Mouse (Mus musculus): ENCODE results near the gene Adad2. TPM values are rescaled to one million over a fixed set of nuclear protein-coding genes. Genes with fewer than 3 reads are reported as not detected.
A peak's percentile ranks its signal among the peaks of the same experiment; 100 is the strongest.

Adad2 gene
- polyA plus RNA-seq, 1 experiment from 2014 or later = not detected

GRCm38 (mm10) chr8:119575366-119575726 lies 37.2 kb upstream of the Adad2 start:
- H3K4me3 ChIP-seq (ENCODE audit: low read depth, low read length) = peak overlapping the region; percentile 94
- no peaks in the 10 kb centered on the region for H3K27me3 ChIP-seq (ENCODE audit: control insufficient read depth, insufficient read depth, low read length)
- no peaks in the 10 kb centered on the region for H3K9me3 ChIP-seq (ENCODE audit: control insufficient read depth, low read length)
- peaks cover 15% of the 10 kb centered on the region for H3K4me1 ChIP-seq (ENCODE audit: control insufficient read depth, insufficient read depth, low read length)
- H3K9ac ChIP-seq (replicated peaks; ENCODE audit: low read depth, low read length) = peak overlapping the region; percentile 82
- H3K4me2 ChIP-seq (ENCODE audit: low read depth, low read length) = peak overlapping the region; percentile 84
- H3K27ac ChIP-seq (ENCODE audit: low read depth, low read length) = no peak overlapping the region; the same call in 1 of the 2 replicates
- ATAC-seq (ENCODE audit: low read depth) = no peak
- 2% methylated on average over 16 of the region's 16 CpGs for WGBS
- H3K36me3 ChIP-seq (ENCODE audit: control insufficient read depth, insufficient read depth, low read length) = no peaks in the 10 kb centered on the region

GRCm38 (mm10) chr8:119579096-119579495 lies 33.5 kb upstream of the Adad2 start:
- Histone ChIP-seq H3K4me3 (ENCODE audit: low read depth, low read length) (no peak overlapping the region), H3K9me3 (ENCODE audit: control insufficient read depth, low read length) (no peaks in the 10 kb centered on the region), H3K36me3 (ENCODE audit: control insufficient read depth, insufficient read depth, low read length) (no peaks in the 10 kb centered on the region), H3K4me1 (ENCODE audit: control insufficient read depth, insufficient read depth, low read length) (peaks cover 6% of the 10 kb centered on the region; the same call in 1 of the 2 replicates), H3K27ac (ENCODE audit: low read depth, low read length) (no peak overlapping the region), H3K27me3 (ENCODE audit: control insufficient read depth, insufficient read depth, low read length) (no peaks in the 10 kb centered on the region), H3K4me2 (ENCODE audit: low read depth, low read length) (no peak overlapping the region), H3K9ac (replicated peaks; ENCODE audit: low read depth, low read length) (no peak overlapping the region)
- ATAC-seq (ENCODE audit: low read depth) = no peak
- WGBS = 34% methylated on average over 13 of the region's 13 CpGs

GRCm38 (mm10) chr8:119580441-119581161 lies 31.9 kb upstream of the Adad2 start:
- Histone ChIP-seq H3K4me3 (ENCODE audit: low read depth, low read length) (no peak overlapping the region), H3K27ac (ENCODE audit: low read depth, low read length) (no peak overlapping the region), H3K9me3 (ENCODE audit: control insufficient read depth, low read length) (no peaks in the 10 kb centered on the region), H3K27me3 (ENCODE audit: control insufficient read depth, insufficient read depth, low read length) (no peaks in the 10 kb centered on the region), H3K36me3 (ENCODE audit: control insufficient read depth, insufficient read depth, low read length) (no peaks in the 10 kb centered on the region), H3K9ac (replicated peaks; ENCODE audit: low read depth, low read length) (no peak overlapping the region), H3K4me1 (ENCODE audit: control insufficient read depth, insufficient read depth, low read length) (peaks cover under 1% of the 10 kb centered on the region; the same call in 1 of the 2 replicates), H3K4me2 (ENCODE audit: low read depth, low read length) (no peak overlapping the region)
- WGBS = 81% methylated on average over 5 of the region's 5 CpGs
- ATAC-seq (ENCODE audit: low read depth) = no peak

- Histone ChIP-seq H3K4me3 (ENCODE audit: low read depth, low read length) (peak overlapping the region; percentile 20; the same call in 1 of the 2 replicates), H3K9me3 (ENCODE audit: control insufficient read depth, low read length) (no peaks in the 10 kb centered on the region), H3K36me3 (ENCODE audit: control insufficient read depth, insufficient read depth, low read length) (no peaks in the 10 kb centered on the region), H3K27ac (ENCODE audit: low read depth, low read length) (no peak overlapping the region), H3K9ac (replicated peaks; ENCODE audit: low read depth, low read length) (0 out of 2 replicates have a peak overlapping the region, but pooled peaks have one; percentile 11), H3K27me3 (ENCODE audit: control insufficient read depth, insufficient read depth, low read length) (no peaks in the 10 kb centered on the region), H3K4me1 (ENCODE audit: control insufficient read depth, insufficient read depth, low read length) (no peaks in the 10 kb centered on the region), H3K4me2 (ENCODE audit: low read depth, low read length) (peak overlapping the region; percentile 42)
- ATAC-seq (ENCODE audit: low read depth) = no peak
- WGBS = 29% methylated on average over 16 of the region's 24 CpGs
Measured at GRCm38 (mm10) chr8:119585901-119586300, 26.6 kb upstream of the Adad2 start.

DNA sequence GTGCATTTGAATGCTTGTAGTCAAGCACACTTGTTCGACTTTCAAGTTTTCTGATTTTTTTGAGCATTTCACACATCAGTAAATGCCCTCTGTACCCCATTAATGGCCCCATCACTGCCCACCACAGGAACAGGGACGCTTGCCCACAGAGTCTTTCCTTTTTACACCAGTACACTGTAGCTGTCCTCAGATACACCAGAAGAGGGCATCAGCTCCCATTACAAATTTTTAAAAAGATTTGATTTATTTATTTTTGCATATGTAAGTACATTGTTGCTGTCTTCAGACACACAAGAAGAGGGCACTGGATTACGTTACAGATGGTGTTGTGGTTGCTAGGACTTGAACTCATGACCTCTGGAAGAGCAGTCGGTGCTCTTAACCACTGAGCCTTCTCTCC lies 24.2 kb upstream of the Adad2 start:
- Histone ChIP-seq H3K27me3 (ENCODE audit: control insufficient read depth, insufficient read depth, low read length) (no peaks in the 10 kb centered on the region), H3K4me2 (ENCODE audit: low read depth, low read length) (no peak overlapping the region), H3K9me3 (ENCODE audit: control insufficient read depth, low read length) (no peaks in the 10 kb centered on the region), H3K4me1 (ENCODE audit: control insufficient read depth, insufficient read depth, low read length) (no peaks in the 10 kb centered on the region), H3K27ac (ENCODE audit: low read depth, low read length) (no peak overlapping the region), H3K9ac (replicated peaks; ENCODE audit: low read depth, low read length) (no peak overlapping the region), H3K36me3 (ENCODE audit: control insufficient read depth, insufficient read depth, low read length) (no peaks in the 10 kb centered on the region), H3K4me3 (ENCODE audit: low read depth, low read length) (no peak overlapping the region)
- WGBS = 66% methylated on average over 4 of the region's 4 CpGs
- ATAC-seq (ENCODE audit: low read depth) = no peak

DNA sequence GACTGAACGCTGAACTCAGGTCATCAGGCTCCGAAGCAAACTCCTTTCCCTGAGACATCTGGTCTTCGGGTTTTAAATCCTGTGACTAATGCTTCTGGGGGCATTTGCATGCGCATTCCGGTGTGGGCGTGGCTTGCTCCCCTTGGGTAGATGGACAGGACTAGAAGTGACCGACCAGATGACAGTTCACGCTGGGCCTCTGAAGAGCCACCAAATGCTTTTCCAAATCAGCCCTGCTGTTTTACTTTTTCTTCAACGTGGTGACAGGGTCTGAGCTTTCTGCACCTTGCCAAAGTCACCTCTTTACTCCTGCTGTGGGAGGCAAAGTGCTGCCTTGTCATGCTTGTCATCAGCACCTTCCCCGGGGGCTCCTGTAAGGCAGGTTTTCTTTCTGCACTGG lies 23.7 kb upstream of the Adad2 start:
- WGBS = 25% methylated on average over 10 of the region's 10 CpGs
- Histone ChIP-seq H3K4me3 (ENCODE audit: low read depth, low read length) (no peak overlapping the region), H3K27ac (ENCODE audit: low read depth, low read length) (no peak overlapping the region), H3K9me3 (ENCODE audit: control insufficient read depth, low read length) (no peaks in the 10 kb centered on the region), H3K9ac (replicated peaks; ENCODE audit: low read depth, low read length) (no peak overlapping the region), H3K4me1 (ENCODE audit: control insufficient read depth, insufficient read depth, low read length) (no peaks in the 10 kb centered on the region), H3K36me3 (ENCODE audit: control insufficient read depth, insufficient read depth, low read length) (no peaks in the 10 kb centered on the region), H3K27me3 (ENCODE audit: control insufficient read depth, insufficient read depth, low read length) (no peaks in the 10 kb centered on the region), H3K4me2 (ENCODE audit: low read depth, low read length) (no peak overlapping the region)
- no peak for ATAC-seq (ENCODE audit: low read depth)

- WGBS = 86% methylated on average over 14 of the region's 14 CpGs
Measured at GRCm38 (mm10) chr8:119590348-119590747, 22.2 kb upstream of the Adad2 start.

DNA sequence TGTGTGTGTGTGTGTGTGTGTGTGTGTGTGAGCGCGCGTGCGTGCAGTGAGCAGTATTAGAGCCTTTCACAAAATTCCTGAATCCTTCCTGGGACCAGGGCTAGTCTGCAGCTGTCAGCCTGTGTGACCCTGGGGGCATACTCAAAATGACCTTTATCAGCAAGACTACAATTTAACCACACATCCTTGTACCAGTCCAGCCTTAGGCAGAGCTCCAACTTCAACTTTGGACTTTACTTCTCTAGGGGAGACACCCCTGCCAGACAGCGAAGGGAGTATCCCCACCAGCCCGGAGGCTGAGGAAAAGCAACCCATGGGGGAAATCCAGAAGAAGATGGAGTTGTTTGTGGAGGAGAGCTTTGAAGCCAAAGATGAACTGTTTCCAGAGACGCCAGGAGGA lies 21.1 kb upstream of the Adad2 start:
- WGBS = 91% methylated on average over 7 of the region's 7 CpGs
- H3K9me3 ChIP-seq (ENCODE audit: control insufficient read depth, low read length) = no peaks in the 10 kb centered on the region
- no peak overlapping the region for H3K27ac ChIP-seq (ENCODE audit: low read depth, low read length)
- ATAC-seq (ENCODE audit: low read depth) = no peak
- H3K4me1 ChIP-seq (ENCODE audit: control insufficient read depth, insufficient read depth, low read length) = no peaks in the 10 kb centered on the region
- no peaks in the 10 kb centered on the region for H3K36me3 ChIP-seq (ENCODE audit: control insufficient read depth, insufficient read depth, low read length)
- H3K27me3 ChIP-seq (ENCODE audit: control insufficient read depth, insufficient read depth, low read length) = no peaks in the 10 kb centered on the region
- H3K9ac ChIP-seq (replicated peaks; ENCODE audit: low read depth, low read length) = no peak overlapping the region
- no peak overlapping the region for H3K4me3 ChIP-seq (ENCODE audit: low read depth, low read length)
- H3K4me2 ChIP-seq (ENCODE audit: low read depth, low read length) = no peak overlapping the region

More at GRCm38 (mm10) chr8:119590348-119590747, 22.2 kb upstream of the Adad2 start:
- H3K27me3 ChIP-seq (ENCODE audit: control insufficient read depth, insufficient read depth, low read length) = no peaks in the 10 kb centered on the region
- no peaks in the 10 kb centered on the region for H3K4me1 ChIP-seq (ENCODE audit: control insufficient read depth, insufficient read depth, low read length)
- no peaks in the 10 kb centered on the region for H3K9me3 ChIP-seq (ENCODE audit: control insufficient read depth, low read length)
- no peak for ATAC-seq (ENCODE audit: low read depth)
- H3K36me3 ChIP-seq (ENCODE audit: control insufficient read depth, insufficient read depth, low read length) = no peaks in the 10 kb centered on the region
- no peak overlapping the region for H3K27ac ChIP-seq (ENCODE audit: low read depth, low read length)
- H3K4me2 ChIP-seq (ENCODE audit: low read depth, low read length) = no peak overlapping the region
- no peak overlapping the region for H3K9ac ChIP-seq (replicated peaks; ENCODE audit: low read depth, low read length)
- no peak overlapping the region for H3K4me3 ChIP-seq (ENCODE audit: low read depth, low read length)

GRCm38 (mm10) chr8:119603771-119604170 lies 8.8 kb upstream of the Adad2 start:
- Histone ChIP-seq H3K27ac (ENCODE audit: low read depth, low read length) (no peak overlapping the region), H3K4me2 (ENCODE audit: low read depth, low read length) (peak overlapping the region; percentile 91), H3K4me3 (ENCODE audit: low read depth, low read length) (no peak overlapping the region; the same call in 1 of the 2 replicates), H3K4me1 (ENCODE audit: control insufficient read depth, insufficient read depth, low read length) (peaks cover 7% of the 10 kb centered on the region; the same call in 1 of the 2 replicates), H3K9me3 (ENCODE audit: control insufficient read depth, low read length) (no peaks in the 10 kb centered on the region), H3K36me3 (ENCODE audit: control insufficient read depth, insufficient read depth, low read length) (peaks cover 33% of the 10 kb centered on the region), H3K27me3 (ENCODE audit: control insufficient read depth, insufficient read depth, low read length) (no peaks in the 10 kb centered on the region), H3K9ac (replicated peaks; ENCODE audit: low read depth, low read length) (peak overlapping the region; percentile 79)
- no peak for ATAC-seq (ENCODE audit: low read depth)
- 90% methylated on average over 4 of the region's 4 CpGs for WGBS

Measured in neural tube, embryonic 14.5 days (tissue).